Mouse (Mus musculus): Measurements from ENCODE around the gene Dppa2.

Dppa2 gene

DNA sequence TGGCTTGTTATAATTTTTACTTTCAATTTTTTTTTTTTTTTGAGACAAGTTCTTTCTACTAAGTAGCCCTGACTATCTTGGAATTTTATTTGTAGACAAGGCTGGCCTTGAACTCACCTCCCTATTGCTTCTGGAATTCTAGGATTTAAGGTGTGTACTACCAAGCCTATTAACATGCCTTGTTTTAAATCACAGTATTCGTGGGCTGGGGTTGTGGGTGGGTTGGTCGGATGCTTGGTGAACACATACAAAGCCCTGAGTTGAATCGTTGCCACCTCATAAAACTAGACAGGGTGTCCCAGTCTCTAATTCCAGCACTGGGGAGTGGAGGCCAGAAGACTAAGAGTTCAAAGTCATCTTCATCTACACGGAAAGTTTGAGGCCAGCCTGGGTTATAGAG, 31.6 kb downstream of the Dppa2 start:
- intact Hi-C loops (cut with DNase I) = no loop called here

DNA sequence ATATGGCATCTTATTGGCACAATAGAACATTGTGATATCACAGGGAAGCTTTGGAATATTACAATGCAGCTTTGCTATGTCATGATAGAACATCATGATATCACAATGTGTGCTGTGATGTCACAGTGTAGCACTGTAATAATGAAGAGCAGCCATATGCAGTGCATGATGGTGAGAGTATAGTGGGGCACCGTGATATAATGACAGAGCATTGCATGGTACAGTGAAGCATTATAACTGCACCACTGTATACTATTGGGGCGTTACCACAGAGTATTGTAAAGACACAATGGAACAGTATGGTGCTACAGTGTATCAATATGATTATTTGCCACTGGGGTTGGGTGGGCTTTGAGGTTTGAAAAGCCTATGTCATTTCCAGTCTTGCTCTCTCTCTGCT, 40.5 kb downstream of the Dppa2 start:
- intact Hi-C loops (cut with DNase I) = no loop called here

DNA sequence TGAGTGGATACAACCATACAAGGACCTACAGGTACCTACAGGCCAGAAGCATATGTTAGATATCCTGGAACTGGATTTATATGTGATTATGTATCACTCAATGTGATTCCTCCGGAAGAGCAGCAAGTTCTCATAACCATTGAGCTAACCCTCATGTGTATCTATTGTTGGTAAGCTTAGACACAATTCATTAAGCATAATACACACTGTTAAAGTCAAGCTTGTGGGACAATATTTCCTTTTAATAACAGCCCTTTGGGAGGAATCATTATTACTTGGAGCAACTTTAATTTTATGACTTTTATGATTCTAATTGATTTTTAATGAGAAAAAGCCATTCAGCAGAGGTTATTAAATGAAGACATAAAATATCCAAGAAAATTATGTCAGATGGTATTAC, 43.5 kb downstream of the Dppa2 start:
- intact Hi-C loops (cut with DNase I) = no loop called here

DNA sequence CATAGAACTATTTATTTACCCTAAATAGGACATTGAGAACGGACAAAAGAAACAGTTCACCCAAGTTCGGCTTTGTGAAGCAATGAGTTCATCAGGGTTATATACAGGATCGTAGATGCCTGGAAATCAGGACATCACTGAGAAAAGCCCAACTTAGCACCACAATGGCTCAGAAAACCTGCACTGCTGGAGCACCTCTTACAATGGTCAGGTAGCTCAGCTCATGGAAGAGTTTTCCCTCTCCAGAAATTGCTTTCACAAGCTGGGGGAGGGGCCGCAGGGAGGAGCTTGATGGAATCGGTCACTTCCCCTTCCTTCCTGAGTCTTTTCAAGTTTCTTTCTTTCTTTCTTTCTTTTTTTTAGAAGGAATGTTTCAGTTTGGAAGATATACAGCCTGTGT, 52.0 kb downstream of the Dppa2 start:
- intact Hi-C loops (cut with DNase I) = no loop called here

DNA sequence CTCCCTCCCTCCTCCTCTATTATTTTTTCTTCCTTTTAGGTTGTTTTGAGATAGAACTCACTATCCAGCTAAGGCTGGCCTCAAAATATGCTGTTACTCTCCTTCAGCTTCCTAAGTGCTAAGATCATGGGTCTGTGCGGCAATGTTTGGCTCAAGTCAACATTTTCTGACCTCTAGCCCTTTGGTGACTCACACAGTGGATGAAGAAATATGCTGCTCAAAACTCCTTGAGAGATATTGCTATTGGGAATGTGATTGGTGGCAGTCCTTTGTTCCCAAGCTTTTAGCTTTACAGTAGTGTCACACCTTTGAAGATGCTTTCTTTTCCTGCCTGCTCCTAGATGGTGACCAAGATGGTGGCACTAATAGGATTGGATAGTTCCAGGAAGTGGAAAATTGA, 52.7 kb downstream of the Dppa2 start:
- intact Hi-C loops (cut with DNase I) = no loop called here

DNA sequence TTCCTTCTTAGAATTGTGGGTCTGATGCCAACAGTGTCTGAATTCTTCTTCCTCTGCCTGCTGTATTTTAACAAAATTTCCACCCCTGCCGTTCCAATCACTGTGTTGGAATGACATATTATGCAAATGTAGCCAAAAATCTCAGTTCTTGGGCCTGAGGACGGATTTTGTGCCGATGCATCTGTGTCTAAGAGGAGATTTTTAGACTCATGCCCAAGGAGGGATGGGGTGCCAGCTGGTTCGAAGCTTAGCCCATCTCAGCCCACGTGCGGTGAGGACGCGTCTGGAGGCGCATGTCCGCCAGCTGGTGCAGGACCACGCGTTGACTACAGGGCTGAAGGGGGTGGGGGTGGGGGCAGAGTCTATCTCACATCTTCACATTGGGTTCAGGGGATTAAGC, 57.2 kb downstream of the Dppa2 start:
- intact Hi-C loops (cut with DNase I) = no loop called here

DNA sequence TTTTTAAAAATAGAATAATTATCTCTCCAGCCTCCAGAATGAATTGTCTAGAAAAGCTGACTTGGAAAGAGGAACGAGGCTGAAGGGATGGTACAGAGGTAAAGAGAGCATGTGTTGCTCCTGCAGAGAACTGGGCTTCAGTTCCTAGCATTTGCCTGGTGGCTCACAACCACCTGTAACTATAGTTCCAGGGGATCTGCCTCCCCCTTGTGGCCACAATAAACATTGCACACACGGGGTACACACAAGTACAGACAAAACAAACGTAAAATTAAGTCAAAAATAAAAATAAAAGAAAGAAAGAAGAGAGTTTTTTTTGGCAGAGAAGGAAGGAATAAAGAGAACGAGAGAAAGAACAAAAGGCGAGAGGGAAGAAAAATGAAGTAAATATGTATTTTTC, 63.1 kb downstream of the Dppa2 start:
- intact Hi-C loops (cut with DNase I) = no loop called here

DNA sequence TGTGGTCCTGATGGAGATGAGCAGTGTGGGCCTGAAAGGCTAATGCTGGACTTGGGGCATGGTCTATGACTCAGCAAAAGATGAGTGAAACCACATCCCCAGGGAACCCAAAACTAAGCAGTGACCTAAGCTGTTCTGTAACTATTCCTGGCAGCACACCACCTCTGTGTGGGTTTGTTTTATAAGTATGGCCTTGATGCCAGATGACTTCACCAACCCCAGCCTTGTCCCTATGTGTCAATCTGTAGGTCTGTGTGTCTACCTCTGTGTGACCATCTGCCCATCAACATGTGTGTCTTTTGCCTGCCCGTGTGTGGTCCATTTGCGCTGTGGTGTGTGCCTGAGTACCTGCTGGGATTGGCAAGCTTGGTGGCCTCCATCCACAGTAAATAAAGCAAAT, 64.4 kb downstream of the Dppa2 start:
- intact Hi-C loops (cut with DNase I) = no loop called here
